Mouse (Mus musculus) left cerebral cortex, postnatal 36 days (tissue): ENCODE data around the gene Pcgf6. TPM values are rescaled to one million over a fixed set of nuclear protein-coding genes. Genes with fewer than 3 reads are reported as not detected.
"Not testable (repeated sequence)": the region's sequence is repeated elsewhere in the genome, so short reads cannot be mapped to it uniquely, and the experiment has no call there.

ENCODE experiments used
- DNase-seq, 2 experiments: peaks; one replicate each; pipeline ENCODE4 v3.0.0; 2021 to 2022; ENCODE audit warnings: low spot score in 2 of 2, mixed read lengths in 1 of 2
- intact Hi-C: fragments of 180-260 bp; cut with DNase I; formaldehyde crosslinking; loops from one replicate; pipeline ENCODE4 v1.15.1; 2025
- total RNA-seq, 2 experiments: library from RNA; stranded (reverse); gene quantifications; 2 replicates each; pipeline ENCODE4 v1.2.3; 2021

Pcgf6 gene
- total RNA-seq, 2 experiments from 2014 or later: 11.7 to 18.1 TPM

DNA sequence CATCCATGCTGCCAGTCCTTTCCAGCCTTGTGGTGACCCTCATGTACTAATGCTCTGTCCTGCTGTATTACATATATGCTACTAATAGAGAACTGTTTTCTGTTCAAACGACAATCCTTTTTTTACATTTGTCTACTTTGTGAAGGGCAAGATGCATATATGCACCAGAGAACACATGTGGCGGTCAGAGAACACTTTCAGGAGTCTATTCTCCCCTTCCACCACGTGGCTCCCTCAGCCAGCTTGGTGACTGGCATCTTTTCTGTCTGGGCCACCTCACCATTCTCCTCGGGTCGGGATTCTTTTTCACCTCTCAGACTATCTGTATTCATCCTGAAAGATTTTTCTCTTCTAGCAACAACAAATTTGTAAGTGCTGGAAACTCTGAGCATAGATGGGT lies 44.8 kb downstream of the Pcgf6 start:
- intact Hi-C loops: no loop called here
- no peak for DNase-seq

DNA sequence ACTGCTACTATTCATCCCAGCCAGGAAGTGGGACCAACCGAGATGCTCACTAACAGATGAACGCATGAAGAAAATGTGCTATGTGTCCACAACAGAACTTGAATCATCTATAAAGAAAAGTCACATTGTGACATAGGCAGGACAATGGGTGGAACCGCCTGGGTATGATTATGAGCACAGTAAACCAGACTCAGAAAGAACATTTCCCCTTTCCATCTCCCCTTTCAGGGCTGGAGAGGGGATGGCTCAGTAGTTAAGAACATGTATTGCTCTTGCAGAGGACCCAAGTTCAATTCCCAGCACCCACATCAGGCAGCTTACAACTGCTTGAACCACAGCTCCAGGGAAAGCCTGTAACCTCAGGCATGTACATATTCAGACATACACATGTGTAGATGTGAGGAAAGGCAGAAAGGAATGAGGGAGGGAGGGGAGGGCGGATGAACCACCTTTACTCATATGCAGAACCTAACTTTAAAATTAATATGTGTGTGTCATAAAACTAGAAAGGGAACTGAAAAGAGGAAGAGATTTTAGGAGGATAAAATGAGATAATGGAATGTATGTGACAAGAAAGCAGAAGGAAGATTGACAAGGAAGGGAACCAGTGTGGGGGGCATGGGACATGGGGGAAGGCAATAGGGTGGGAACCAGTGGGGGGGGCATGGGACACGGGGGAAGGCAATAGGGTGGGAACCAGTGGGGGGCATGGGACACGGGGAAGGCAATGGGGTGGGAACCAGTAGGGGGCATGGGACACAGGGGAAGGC lies 46.8 kb downstream of the Pcgf6 start:
- intact Hi-C loops: no loop called here
- DNase-seq: no peak

DNA sequence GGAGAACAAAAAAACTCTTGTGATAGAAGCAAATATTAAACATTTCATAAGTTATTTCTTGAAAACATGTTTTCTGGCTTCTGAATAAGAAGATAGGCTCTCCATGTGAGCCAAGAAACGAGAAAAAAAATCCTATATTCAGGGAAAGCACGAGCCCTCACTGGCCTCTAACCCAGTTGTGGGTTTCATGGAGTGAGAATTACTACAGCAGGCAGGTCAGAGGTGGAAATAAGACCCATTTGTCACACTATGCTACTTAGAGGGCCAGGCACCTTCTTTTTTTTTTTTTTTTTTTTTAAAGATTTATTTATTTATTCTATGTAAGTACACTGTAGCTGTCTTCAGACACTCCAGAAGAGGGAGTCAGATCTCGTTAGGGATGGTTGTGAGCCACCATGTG lies 50.3 kb downstream of the Pcgf6 start:
- DNase-seq, intact Hi-C loops: not testable (repeated sequence)

DNA sequence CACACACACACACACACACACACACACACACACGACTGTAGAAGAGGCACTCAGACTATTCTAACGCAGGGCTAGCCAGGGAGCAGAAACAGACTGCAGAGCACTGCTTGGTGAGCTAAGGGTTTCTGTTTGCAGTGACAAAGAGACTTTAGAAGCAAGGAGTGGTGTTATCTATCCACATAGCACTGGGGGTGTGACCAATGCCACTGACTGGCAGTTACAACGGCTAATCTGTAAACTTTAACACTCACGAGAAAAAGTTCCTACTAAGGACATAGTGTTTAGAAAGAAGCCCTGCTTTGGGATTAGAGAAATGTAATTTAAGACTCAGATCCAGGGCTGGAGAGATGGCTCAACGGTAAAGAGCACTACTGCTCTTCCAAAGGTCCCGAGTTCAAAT lies 51.0 kb downstream of the Pcgf6 start:
- no peak for DNase-seq
- intact Hi-C loops: no loop called here

DNA sequence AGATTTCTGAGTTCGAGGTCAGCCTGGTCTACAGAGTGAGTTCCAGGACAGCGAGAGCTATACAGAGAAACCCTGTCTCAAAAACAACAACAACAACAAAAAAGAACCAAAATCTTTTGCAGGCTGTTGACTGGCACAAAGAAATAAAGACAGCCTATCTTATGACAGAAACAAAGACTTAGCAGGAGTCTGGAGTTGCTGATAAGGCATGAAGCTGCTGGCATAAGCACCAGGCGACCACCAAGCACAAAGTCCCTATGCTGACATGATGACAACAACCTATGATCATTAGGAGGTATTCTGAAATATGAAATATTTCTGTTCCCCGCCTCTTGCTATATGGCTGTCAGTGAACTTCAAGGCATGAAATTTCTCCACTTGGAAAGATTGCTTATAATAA lies 51.8 kb downstream of the Pcgf6 start:
- DNase-seq: no peak
- intact Hi-C loops: no loop called here

GRCm38 (mm10) chr19:46998168-46998870 lies 52.4 kb downstream of the Pcgf6 start:
- intact Hi-C loops: no loop called here
- DNase-seq: peak in 1 of 2 experiments; percentile 33

DNA sequence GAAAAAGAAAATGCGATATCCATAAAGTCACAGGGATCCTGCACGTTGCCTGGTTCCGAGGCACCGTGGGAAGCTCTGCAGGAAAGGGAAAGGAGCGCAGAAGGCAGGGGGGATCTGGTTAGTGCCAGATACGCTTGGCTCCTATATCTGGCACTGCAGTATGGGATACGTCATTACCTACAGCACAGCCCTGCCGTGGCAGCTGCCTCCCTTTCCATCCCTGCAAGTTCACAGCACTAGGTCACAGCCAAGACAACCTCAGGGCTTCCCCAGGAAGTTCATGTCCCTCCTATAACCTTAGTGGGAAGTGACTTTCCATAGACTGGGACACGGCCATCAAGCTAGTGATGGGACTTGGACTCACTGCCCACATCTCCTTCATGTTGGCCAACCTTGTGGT lies 54.6 kb downstream of the Pcgf6 start:
- intact Hi-C loops: no loop called here
- DNase-seq: peak in 1 of 2 experiments; percentile 32

- intact Hi-C loops, DNase-seq: not testable (repeated sequence)
Observed at GRCm38 (mm10) chr19:46992329-46992728, 58.4 kb downstream of the Pcgf6 start.

DNA sequence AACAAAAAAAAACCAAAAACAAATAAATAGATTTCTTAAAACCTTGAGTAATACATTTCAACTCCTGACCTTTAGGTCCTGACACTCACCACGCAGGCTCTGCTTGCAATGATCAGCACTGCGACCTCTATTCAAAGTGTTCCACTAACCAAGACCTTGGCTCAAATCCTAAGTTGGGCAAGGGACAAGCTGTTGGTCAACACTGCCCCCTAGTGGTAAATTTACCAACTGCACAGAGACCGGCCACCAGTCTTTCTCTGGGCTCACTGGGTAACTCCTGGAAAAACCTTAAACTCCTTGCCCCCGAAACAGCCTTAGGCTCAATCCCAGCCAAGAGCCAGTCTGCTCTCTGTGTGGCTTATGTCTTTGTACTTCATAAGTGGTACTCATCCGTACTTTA lies 59.6 kb downstream of the Pcgf6 start:
- DNase-seq: peak; percentile 70 to 76
- intact Hi-C loops: loop anchor here (1.0 kb wide), 2 partner anchors 116 to 231 kb away; no protein-coding TSS in a partner anchor

- DNase-seq: not testable (repeated sequence)
- intact Hi-C loops: loop anchor here (1.0 kb wide), 2 partner anchors 115 to 230 kb away; no protein-coding TSS in a partner anchor
Observed at GRCm38 (mm10) chr19:46990625-46991024, 60.1 kb downstream of the Pcgf6 start.

DNA sequence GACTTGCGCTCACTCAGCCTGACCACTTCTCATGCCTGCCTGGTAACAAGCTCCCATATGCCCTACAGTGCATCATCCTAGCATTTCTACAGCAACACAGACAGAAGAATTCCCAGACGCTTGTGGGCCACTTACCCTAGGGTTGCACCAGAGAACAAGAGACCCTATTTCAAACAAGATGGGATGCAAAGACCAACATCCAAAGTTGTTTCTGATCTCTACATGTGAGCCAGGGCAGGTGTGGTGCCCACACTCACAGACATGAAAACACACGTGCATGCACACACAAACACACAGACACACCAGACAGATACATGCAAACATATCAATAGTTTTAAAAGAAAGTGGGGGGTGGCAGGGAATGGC lies 60.6 kb downstream of the Pcgf6 start:
- intact Hi-C loops: no loop called here
- no peak for DNase-seq

- no peak for DNase-seq
- intact Hi-C loops: no loop called here
Observed at GRCm38 (mm10) chr19:46989479-46990152, 61.1 kb downstream of the Pcgf6 start.

DNA sequence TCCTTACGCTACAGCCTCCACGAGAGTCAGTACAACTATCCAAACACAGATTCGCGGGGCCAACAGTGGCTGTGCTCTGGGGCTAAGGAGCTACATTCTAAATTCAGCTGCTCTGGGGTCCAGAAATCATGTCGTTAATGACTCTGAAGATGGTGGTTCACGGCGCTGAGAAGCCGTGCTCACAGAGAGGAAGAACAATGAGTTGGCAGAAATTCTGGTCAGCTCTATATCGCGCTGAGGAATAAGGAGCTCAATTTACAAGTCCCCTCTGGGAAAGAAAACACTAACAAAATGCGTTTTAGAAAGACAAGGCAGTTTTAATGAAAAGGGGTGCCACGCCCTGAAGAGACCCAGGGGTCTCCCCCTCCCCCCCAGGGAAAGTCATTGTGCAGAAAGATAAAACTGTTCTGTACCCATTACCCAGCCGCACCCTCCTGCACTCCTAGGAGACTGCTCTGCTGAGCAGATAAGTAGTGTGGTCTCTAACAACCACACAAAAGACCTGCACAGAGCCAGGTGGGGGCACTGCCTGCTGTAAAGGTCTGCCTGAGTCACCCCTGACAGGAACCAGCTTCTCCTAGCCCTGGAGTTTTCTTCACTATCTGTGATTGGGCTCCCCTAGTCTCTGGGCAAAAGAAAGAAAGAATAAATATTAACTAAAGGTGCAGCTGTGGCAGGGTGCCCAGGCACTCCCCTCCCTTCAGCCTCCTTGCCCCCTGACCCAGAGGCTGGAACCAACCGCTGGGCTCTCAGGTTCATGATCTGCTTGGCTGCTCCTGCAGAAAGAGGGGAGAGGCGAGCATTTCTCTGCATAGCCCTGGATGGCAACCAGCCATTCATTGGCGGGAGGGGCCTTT lies 62.2 kb downstream of the Pcgf6 start:
- DNase-seq: no peak
- intact Hi-C loops: no loop called here

- intact Hi-C loops: no loop called here
- DNase-seq: no peak
Observed at GRCm38 (mm10) chr19:46987646-46988045, 63.1 kb downstream of the Pcgf6 start.

DNA sequence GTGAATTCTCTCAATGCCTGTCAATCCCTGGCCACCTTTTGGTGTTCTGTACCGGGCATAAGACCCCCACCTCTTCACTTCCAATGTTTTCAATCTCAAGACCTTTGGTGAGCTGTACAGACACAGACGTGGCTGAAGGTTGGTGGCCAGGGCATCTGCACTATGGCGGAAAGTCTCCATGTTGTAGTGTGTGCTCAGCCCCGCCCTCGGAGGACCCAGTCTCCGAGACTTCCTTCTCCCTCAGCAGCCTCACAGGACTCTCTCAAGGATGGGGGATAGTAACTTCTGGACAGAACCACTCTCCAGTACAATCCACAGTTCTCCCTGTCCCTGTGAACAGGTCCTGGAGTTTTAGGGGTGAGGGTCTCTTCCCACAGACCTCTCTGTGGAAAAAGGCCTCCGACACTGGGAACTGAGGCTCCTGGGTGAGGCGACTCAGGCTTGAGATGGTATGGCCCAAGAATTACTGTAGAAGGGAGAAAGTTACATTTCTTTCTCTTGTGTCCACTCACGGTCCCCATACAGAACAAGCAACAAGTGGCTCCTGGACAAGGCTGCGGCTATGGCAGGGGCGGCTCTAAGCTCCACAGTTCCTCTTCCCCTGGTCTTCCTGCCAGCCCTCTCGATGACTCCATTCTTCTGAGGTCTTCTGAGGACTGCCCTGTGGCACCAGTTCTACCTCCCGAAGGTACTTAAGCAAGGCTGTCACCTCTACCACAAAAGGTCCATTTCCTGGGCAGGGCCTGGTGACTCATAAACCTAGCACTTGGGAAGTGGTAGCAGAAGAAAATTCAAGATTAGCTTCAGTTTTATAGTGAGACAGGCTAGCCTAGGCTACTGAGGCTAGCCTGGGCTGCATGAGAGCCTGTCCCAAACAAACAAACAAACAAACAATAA lies 65.7 kb downstream of the Pcgf6 start:
- intact Hi-C loops: no loop called here
- DNase-seq: no peak

GRCm38 (mm10) chr19:46983966-46984380 lies 66.7 kb downstream of the Pcgf6 start:
- no peak for DNase-seq
- intact Hi-C loops: no loop called here
